Mouse (Mus musculus) intestine, embryonic 15.5 days (tissue): Measurements from ENCODE around the gene Dynlt1b. TPM values are rescaled to one million over a fixed set of nuclear protein-coding genes. Genes with fewer than 3 reads are reported as not detected.
A peak's percentile ranks its signal among the peaks of the same experiment; 100 is the strongest.
"Not testable (repeated sequence)": the region's sequence is repeated elsewhere in the genome, so short reads cannot be mapped to it uniquely, and the experiment has no call there.

ENCODE experiments used
- ATAC-seq: fragments of 200-750 bp; cut with Nextera tagmentation; 2 replicates; pipeline ENCODE4 v1.8.0; 2017; ENCODE audit warnings: moderate TSS enrichment, moderate library complexity
- H3K27ac ChIP-seq: fragments of 300-500 bp; sonication (generic); 2 replicates; pipeline ENCODE4 v1.5.1; 2015; ENCODE audit warnings: mild to moderate bottlenecking, inconsistent platforms
- H3K27me3 ChIP-seq: fragments of 300-500 bp; sonication (generic); replicated peaks from 2 replicates; pipeline ENCODE4 v1.6.1; 2015; ENCODE audit warnings: inconsistent platforms
- H3K36me3 ChIP-seq: fragments of 300-500 bp; sonication (generic); 2 replicates; pipeline ENCODE4 v1.6.1; 2015; ENCODE audit warnings: inconsistent platforms
- H3K4me1 ChIP-seq: fragments of 300-500 bp; sonication (generic); replicated peaks from 2 replicates; pipeline ENCODE4 v1.6.1; 2015; ENCODE audit warnings: inconsistent platforms
- H3K4me2 ChIP-seq: fragments of 300-500 bp; sonication (generic); replicated peaks from 2 replicates; pipeline ENCODE4 v1.6.1; 2015; ENCODE audit warnings: mild to moderate bottlenecking, inconsistent platforms
- H3K4me3 ChIP-seq: fragments of 300-500 bp; sonication (generic); replicated peaks from 2 replicates; pipeline ENCODE4 v1.5.1; 2015; ENCODE audit warnings: inconsistent platforms
- H3K9ac ChIP-seq: fragments of 300-500 bp; sonication (generic); 2 replicates; pipeline ENCODE4 v1.6.1; 2015; ENCODE audit warnings: inconsistent platforms
- H3K9me3 ChIP-seq: fragments of 300-500 bp; sonication (generic); 2 replicates; pipeline ENCODE4 v1.6.1; 2016; ENCODE audit warnings: inconsistent platforms
- WGBS: fragments of 180-500 bp; shearing (Covaris S2); methylation state at CpG from one replicate; pipeline ENCODE4 v1.1.7; 2015; 5-methylcytosine and 5-hydroxymethylcytosine counted together
- polyA plus RNA-seq: library from polyadenylated mRNA; unstranded; fragments of >200 nt; fragmentation: Nextera tagmentation; extraction: Ambion mirVana; gene quantifications from 2 replicates; pipeline ENCODE4 v1.2.1, GENCODE M21; 2015

Gene Dynlt1b
- polyA plus RNA-seq, 1 experiment from 2014 or later = 524 TPM

GRCm38 (mm10) chr17:6430410-6431001 is 594 bp downstream of the Dynlt1b start:
- peak overlapping the region; percentile 30; the same call in 1 of the 2 replicates for H3K27ac ChIP-seq
- H3K9me3 ChIP-seq, H3K4me1 ChIP-seq, H3K36me3 ChIP-seq, H3K27me3 ChIP-seq: not testable (repeated sequence)
- peak overlapping the region; percentile 41 for H3K4me3 ChIP-seq
- peak overlapping the region; percentile 50 for H3K9ac ChIP-seq
- peak; percentile 57 for ATAC-seq
- 1% methylated on average over 9 of the region's 9 CpGs for WGBS
- peak overlapping the region; percentile 62 for H3K4me2 ChIP-seq

- not testable (repeated sequence) for H3K27ac ChIP-seq, H3K4me2 ChIP-seq, H3K36me3 ChIP-seq, H3K9ac ChIP-seq, H3K9me3 ChIP-seq, H3K4me3 ChIP-seq, H3K4me1 ChIP-seq, ATAC-seq, H3K27me3 ChIP-seq
- 89% methylated on average over 3 of the region's 4 CpGs for WGBS
Measured at GRCm38 (mm10) chr17:6432456-6432855, 2.5 kb downstream of the Dynlt1b start.

GRCm38 (mm10) chr17:6433691-6434090 is 3.8 kb downstream of the Dynlt1b start:
- ATAC-seq = not testable (repeated sequence)
- 83% methylated on average over 3 of the region's 3 CpGs for WGBS

GRCm38 (mm10) chr17:6438080-6438479 is 8.2 kb downstream of the Dynlt1b start:
- not testable (repeated sequence) for H3K9me3 ChIP-seq, H3K36me3 ChIP-seq, H3K27me3 ChIP-seq, H3K9ac ChIP-seq, H3K27ac ChIP-seq, H3K4me1 ChIP-seq, H3K4me2 ChIP-seq, H3K4me3 ChIP-seq, ATAC-seq
- 80% methylated on average over 6 of the region's 6 CpGs for WGBS

More at GRCm38 (mm10) chr17:6433691-6434090, 3.8 kb downstream of the Dynlt1b start:
- H3K36me3 ChIP-seq, H3K27me3 ChIP-seq, H3K4me2 ChIP-seq, H3K9me3 ChIP-seq, H3K4me3 ChIP-seq, H3K27ac ChIP-seq, H3K4me1 ChIP-seq, H3K9ac ChIP-seq: not testable (repeated sequence)

GRCm38 (mm10) chr17:6439913-6440312 is 10.0 kb downstream of the Dynlt1b start:
- 96% methylated on average over 11 of the region's 13 CpGs for WGBS
- not testable (repeated sequence) for H3K4me3 ChIP-seq, H3K9me3 ChIP-seq, ATAC-seq, H3K4me2 ChIP-seq, H3K27ac ChIP-seq, H3K9ac ChIP-seq, H3K27me3 ChIP-seq, H3K36me3 ChIP-seq, H3K4me1 ChIP-seq

- not testable (repeated sequence) for H3K4me2 ChIP-seq, H3K27ac ChIP-seq, H3K4me3 ChIP-seq, ATAC-seq, H3K4me1 ChIP-seq, H3K9me3 ChIP-seq, H3K36me3 ChIP-seq, H3K27me3 ChIP-seq, H3K9ac ChIP-seq
- 92% methylated on average over 13 of the region's 13 CpGs for WGBS
Measured at GRCm38 (mm10) chr17:6440493-6441077, 10.7 kb downstream of the Dynlt1b start.

- not testable (repeated sequence) for H3K9ac ChIP-seq, H3K4me1 ChIP-seq, H3K27ac ChIP-seq, ATAC-seq, H3K36me3 ChIP-seq, H3K4me2 ChIP-seq, H3K9me3 ChIP-seq, H3K27me3 ChIP-seq, H3K4me3 ChIP-seq
- WGBS = 94% methylated on average over 5 of the region's 5 CpGs
Measured at GRCm38 (mm10) chr17:6441254-6441653, 11.3 kb downstream of the Dynlt1b start.

GRCm38 (mm10) chr17:6442513-6442912 is 12.6 kb downstream of the Dynlt1b start:
- not testable (repeated sequence) for H3K9me3 ChIP-seq, ATAC-seq, H3K4me1 ChIP-seq, H3K9ac ChIP-seq, H3K27ac ChIP-seq, H3K27me3 ChIP-seq, H3K4me2 ChIP-seq, H3K4me3 ChIP-seq, H3K36me3 ChIP-seq
- WGBS = 82% methylated on average over 7 of the region's 7 CpGs

- H3K9me3 ChIP-seq, H3K4me1 ChIP-seq, H3K36me3 ChIP-seq, H3K9ac ChIP-seq, H3K27ac ChIP-seq, H3K27me3 ChIP-seq, H3K4me2 ChIP-seq, H3K4me3 ChIP-seq: not testable (repeated sequence)
- ATAC-seq = peak; percentile 92
- WGBS = 58% methylated on average over 11 of the region's 16 CpGs
Measured at GRCm38 (mm10) chr17:6445794-6446587, 16.1 kb downstream of the Dynlt1b start.

- not testable (repeated sequence) for H3K4me2 ChIP-seq, ATAC-seq, H3K4me1 ChIP-seq, H3K36me3 ChIP-seq, H3K27me3 ChIP-seq, H3K27ac ChIP-seq, H3K4me3 ChIP-seq, H3K9me3 ChIP-seq, H3K9ac ChIP-seq
- WGBS = 77% methylated on average over 8 of the region's 8 CpGs
Measured at GRCm38 (mm10) chr17:6448293-6448692, 18.4 kb downstream of the Dynlt1b start.

GRCm38 (mm10) chr17:6449166-6449565 is 19.3 kb downstream of the Dynlt1b start:
- not testable (repeated sequence) for H3K9ac ChIP-seq

GRCm38 (mm10) chr17:6451205-6451604 is 21.3 kb downstream of the Dynlt1b start:
- not testable (repeated sequence) for H3K9me3 ChIP-seq, H3K27me3 ChIP-seq, ATAC-seq, H3K4me1 ChIP-seq, H3K4me2 ChIP-seq, H3K27ac ChIP-seq, H3K36me3 ChIP-seq, H3K4me3 ChIP-seq, H3K9ac ChIP-seq
- 87% methylated on average over 2 of the region's 10 CpGs for WGBS

More at GRCm38 (mm10) chr17:6449166-6449565, 19.3 kb downstream of the Dynlt1b start:
- H3K27ac ChIP-seq, H3K4me3 ChIP-seq, ATAC-seq, H3K4me1 ChIP-seq, H3K9me3 ChIP-seq, H3K36me3 ChIP-seq, H3K27me3 ChIP-seq, H3K4me2 ChIP-seq: not testable (repeated sequence)
- 89% methylated on average over 12 of the region's 12 CpGs for WGBS

- WGBS = 89% methylated on average over 9 of the region's 11 CpGs
- H3K4me1 ChIP-seq, ATAC-seq, H3K9me3 ChIP-seq, H3K4me3 ChIP-seq, H3K9ac ChIP-seq, H3K27me3 ChIP-seq, H3K27ac ChIP-seq, H3K4me2 ChIP-seq, H3K36me3 ChIP-seq: not testable (repeated sequence)
Measured at GRCm38 (mm10) chr17:6452689-6453088, 22.8 kb downstream of the Dynlt1b start.
